Mouse (Mus musculus) midbrain, embryonic 14.5 days (tissue): ENCODE measurements around the gene Chst3. TPM values are rescaled to one million over a fixed set of nuclear protein-coding genes. Genes with fewer than 3 reads are reported as not detected.
"Not testable (repeated sequence)": the region's sequence is repeated elsewhere in the genome, so short reads cannot be mapped to it uniquely, and the experiment has no call there.

Experiments used
- ATAC-seq: fragments of 200-750 bp; cut with Nextera tagmentation; 2 replicates; pipeline ENCODE4 v1.8.0; 2017; ENCODE audit warnings: moderate number of reproducible peaks, moderate library complexity; ENCODE audit not compliant: low FRiP score, low TSS enrichment
- DNase-seq: peaks from one replicate; pipeline ENCODE4 v3.0.0-alpha.2; 2015
- H3K27ac ChIP-seq: fragments of 300-500 bp; sonication (generic); replicated peaks from 2 replicates; pipeline ENCODE4 v1.5.1; 2014; ENCODE audit warnings: mild to moderate bottlenecking, low read depth, low read length, moderate library complexity
- H3K27me3 ChIP-seq: fragments of 300-500 bp; sonication (generic); 2 replicates; pipeline ENCODE4 v1.6.1; 2014; ENCODE audit warnings: low read length, control low read depth, mixed read lengths; ENCODE audit not compliant: control insufficient read depth, insufficient read depth
- H3K36me3 ChIP-seq: fragments of 300-500 bp; sonication (generic); 2 replicates; pipeline ENCODE4 v1.6.1; 2014; ENCODE audit warnings: low read length, control low read depth; ENCODE audit not compliant: control insufficient read depth, insufficient read depth
- H3K4me1 ChIP-seq: fragments of 300-500 bp; sonication (generic); 2 replicates; pipeline ENCODE4 v1.6.1; 2014; ENCODE audit warnings: mild to moderate bottlenecking, antibody characterized with exemption, low read length, control low read depth; ENCODE audit not compliant: control insufficient read depth, insufficient read depth
- H3K4me2 ChIP-seq: fragments of 300-500 bp; sonication (generic); 2 replicates; pipeline ENCODE4 v1.6.1; 2014; ENCODE audit warnings: mild to moderate bottlenecking, low read length, moderate library complexity
- H3K4me3 ChIP-seq: fragments of 300-500 bp; sonication (generic); replicated peaks from 2 replicates; pipeline ENCODE4 v1.5.1; 2014; ENCODE audit warnings: low read depth, low read length
- H3K9ac ChIP-seq: fragments of 300-500 bp; sonication (generic); replicated peaks from 2 replicates; pipeline ENCODE4 v1.6.1; 2014; ENCODE audit warnings: mild to moderate bottlenecking, low read length, moderate library complexity
- H3K9me3 ChIP-seq: fragments of 300-500 bp; sonication (generic); 2 replicates; pipeline ENCODE4 v1.6.1; 2016; ENCODE audit warnings: low read length, control low read depth, mixed read lengths; ENCODE audit not compliant: control insufficient read depth
- WGBS: fragments of 180-500 bp; shearing (Covaris S2); extraction: QIAGEN DNeasy Blood & Tissue Kit; methylation state at CpG from one replicate; pipeline ENCODE4 v1.1.7; 2014; 5-methylcytosine and 5-hydroxymethylcytosine counted together
- microRNA-seq: library from miRNA; unstranded; fragments of <30 nt; microRNA quantifications from one replicate; pipeline ENCODE4, GENCODE M21; 2016
- polyA plus RNA-seq: library from polyadenylated mRNA; unstranded; fragments of >200 nt; fragmentation: Nextera tagmentation; extraction: Ambion mirVana; gene quantifications from 2 replicates; pipeline ENCODE4 v1.2.1, GENCODE M21; 2014

Chst3 gene
- polyA plus RNA-seq, 1 experiment from 2014 or later = 0.86 TPM

- H3K4me3 ChIP-seq = no peak overlapping the region
- 77% methylated on average over 3 of the region's 3 CpGs for WGBS
- no peak overlapping the region for H3K27ac ChIP-seq
- H3K4me2 ChIP-seq = no peak overlapping the region
- H3K36me3 ChIP-seq = no peaks in the 10 kb centered on the region
- ATAC-seq (0 out of 2 replicates have a peak, but pooled peaks have one; percentile 24), DNase-seq (no peak)
- no peaks in the 10 kb centered on the region for H3K27me3 ChIP-seq
- no peaks in the 10 kb centered on the region for H3K9me3 ChIP-seq
- no peaks in the 10 kb centered on the region for H3K4me1 ChIP-seq
- no peak overlapping the region for H3K9ac ChIP-seq
Observed at GRCm38 (mm10) chr10:60141656-60142160, 77.4 kb downstream of the Chst3 start.

- 86% methylated on average over 4 of the region's 4 CpGs for WGBS
- H3K4me1 ChIP-seq = no peaks in the 10 kb centered on the region
- no peak overlapping the region for H3K27ac ChIP-seq
- no peak for DNase-seq
- H3K9ac ChIP-seq = no peak overlapping the region
- H3K9me3 ChIP-seq = no peaks in the 10 kb centered on the region
- H3K36me3 ChIP-seq = no peaks in the 10 kb centered on the region
- H3K4me2 ChIP-seq = no peak overlapping the region
- H3K27me3 ChIP-seq = no peaks in the 10 kb centered on the region
- ATAC-seq = no peak
- H3K4me3 ChIP-seq = no peak overlapping the region
Observed at GRCm38 (mm10) chr10:60140751-60141150, 78.3 kb downstream of the Chst3 start.

GRCm38 (mm10) chr10:60138680-60139079, 80.4 kb downstream of the Chst3 start:
- Histone ChIP-seq H3K27me3 (no peaks in the 10 kb centered on the region), H3K4me1 (no peaks in the 10 kb centered on the region), H3K9ac (no peak overlapping the region), H3K27ac (no peak overlapping the region), H3K4me3 (no peak overlapping the region), H3K9me3 (no peaks in the 10 kb centered on the region), H3K36me3 (no peaks in the 10 kb centered on the region), H3K4me2 (no peak overlapping the region)
- WGBS = 93% methylated on average over 5 of the region's 5 CpGs
- ATAC-seq (no peak), DNase-seq (no peak)

- no peaks in the 10 kb centered on the region for H3K36me3 ChIP-seq
- no peak overlapping the region for H3K9ac ChIP-seq
- 74% methylated on average over 7 of the region's 7 CpGs for WGBS
- no peak for ATAC-seq
- no peaks in the 10 kb centered on the region for H3K9me3 ChIP-seq
- H3K27me3 ChIP-seq = no peaks in the 10 kb centered on the region
- no peak overlapping the region for H3K4me2 ChIP-seq
- H3K4me3 ChIP-seq = no peak overlapping the region
- H3K27ac ChIP-seq = no peak overlapping the region
- DNase-seq = no peak
- no peaks in the 10 kb centered on the region for H3K4me1 ChIP-seq
Observed at GRCm38 (mm10) chr10:60136935-60137334, 82.1 kb downstream of the Chst3 start.

- not testable (repeated sequence) for H3K4me1 ChIP-seq, ATAC-seq, H3K27me3 ChIP-seq, H3K36me3 ChIP-seq, H3K9ac ChIP-seq, DNase-seq, H3K9me3 ChIP-seq, H3K27ac ChIP-seq, H3K4me2 ChIP-seq, H3K4me3 ChIP-seq
- WGBS = 41% methylated on average over 1 of the region's 1 CpGs
Observed at GRCm38 (mm10) chr10:60136010-60136409, 83.0 kb downstream of the Chst3 start.

GRCm38 (mm10) chr10:60134201-60134600, 84.9 kb downstream of the Chst3 start:
- H3K4me3 ChIP-seq = no peak overlapping the region
- H3K4me1 ChIP-seq = no peaks in the 10 kb centered on the region
- WGBS = 61% methylated on average over 9 of the region's 9 CpGs
- no peaks in the 10 kb centered on the region for H3K27me3 ChIP-seq
- H3K9ac ChIP-seq = no peak overlapping the region
- H3K27ac ChIP-seq = no peak overlapping the region
- no peak overlapping the region for H3K4me2 ChIP-seq
- no peaks in the 10 kb centered on the region for H3K9me3 ChIP-seq
- H3K36me3 ChIP-seq = peaks cover 23% of the 10 kb centered on the region
- no peak for DNase-seq
- no peak for ATAC-seq

GRCm38 (mm10) chr10:60133501-60133900, 85.6 kb downstream of the Chst3 start:
- no peaks in the 10 kb centered on the region for H3K27me3 ChIP-seq
- no peaks in the 10 kb centered on the region for H3K9me3 ChIP-seq
- peaks cover 26% of the 10 kb centered on the region for H3K36me3 ChIP-seq
- ATAC-seq (no peak), DNase-seq (no peak)
- H3K4me2 ChIP-seq = no peak overlapping the region
- H3K27ac ChIP-seq = no peak overlapping the region
- WGBS = 24% methylated on average over 6 of the region's 6 CpGs
- H3K4me3 ChIP-seq = no peak overlapping the region
- no peaks in the 10 kb centered on the region for H3K4me1 ChIP-seq
- no peak overlapping the region for H3K9ac ChIP-seq

Small RNA genes within 50 kb of the gene (microRNA-seq; reads per million reads assigned to microRNA genes)
- not detected for gene Gm22117

Other genes starting within 250 kb of the Chst3 start
- gene Ascc1, start 216.5 kb downstream of the Chst3 start, polyA plus RNA-seq = 48.2 and 48.4 TPM in 2 replicates
- 97.2 and 105 TPM in 2 replicates for gene Anapc16, start 216.1 kb downstream of the Chst3 start, polyA plus RNA-seq
- 67.3 and 67.5 TPM in 2 replicates for gene Spock2, start 113.0 kb downstream of the Chst3 start, polyA plus RNA-seq
- gene Psap, start 58.4 kb upstream of the Chst3 start, polyA plus RNA-seq = 129 and 260 TPM in 2 replicates
- gene Vsir, start 127.6 kb upstream of the Chst3 start, polyA plus RNA-seq = 1.1 and 2.7 TPM in 2 replicates
- 7.6 and 9.8 TPM in 2 replicates for gene Gm17455, start 180.5 kb upstream of the Chst3 start, polyA plus RNA-seq